Comparison of ENCODE assay signal across 8 mouse cellular contexts in the genomic region with DNA sequence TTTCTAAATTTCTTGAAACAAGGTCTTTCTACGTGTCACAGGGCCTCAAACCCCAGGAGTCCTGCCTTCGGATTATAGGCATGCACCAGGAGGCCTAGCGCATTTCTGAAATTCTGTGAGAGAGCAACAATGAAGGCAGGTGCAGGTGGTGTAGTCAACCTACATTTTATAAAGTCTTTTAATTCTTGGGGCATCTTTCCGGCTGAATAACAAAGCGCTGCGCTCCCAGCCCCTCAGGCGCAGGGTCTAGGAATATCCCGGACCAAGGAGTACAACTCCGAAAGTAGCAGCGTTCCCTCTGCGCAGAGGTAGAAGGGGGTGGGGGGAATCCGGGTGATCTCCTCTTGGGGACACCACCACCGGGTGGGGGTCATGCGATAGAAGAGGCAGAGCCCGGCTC. TPM values are rescaled to one million over a fixed set of nuclear protein-coding genes. Genes with fewer than 3 reads are reported as not detected.
DNase-seq lines count a peak whose midpoint lies in the region; ATAC-seq and TF ChIP-seq lines count a peak whose summit lies in the region.

No protein-coding gene starts in this region.

- H3K27me3 ChIP-seq in erythroblast, embryonic 14.5 days (ENCODE audit: control insufficient read depth) = peaks cover 27% of the 10 kb centered on the region
- no peaks in the 10 kb centered on the region for H3K27me3 ChIP-seq in thymus, adult 2 months (ENCODE audit: control insufficient read depth, insufficient read depth, low read length)
- H3K27me3 ChIP-seq in limb, embryonic 15.5 days = peaks cover 30% of the 10 kb centered on the region
- H3K27me3 ChIP-seq in stomach, embryonic 16.5 days (ENCODE audit: control insufficient read depth, insufficient read depth, low read length) = no peaks in the 10 kb centered on the region

- H3K9me3 ChIP-seq in erythroblast, embryonic 14.5 days (ENCODE audit: control insufficient read depth, low read length) = no peaks in the 10 kb centered on the region
- H3K9me3 ChIP-seq in limb, embryonic 15.5 days = no peaks in the 10 kb centered on the region
- H3K9me3 ChIP-seq in stomach, embryonic 16.5 days (replicated peaks; ENCODE audit: control insufficient read depth, low read length) = no peaks in the 10 kb centered on the region

- H3K36me3 ChIP-seq in erythroblast, embryonic 14.5 days (ENCODE audit: control insufficient read depth) = no peaks in the 10 kb centered on the region
- H3K36me3 ChIP-seq in thymus, adult 2 months (ENCODE audit: control insufficient read depth, insufficient read depth, low read length) = no peaks in the 10 kb centered on the region
- no peaks in the 10 kb centered on the region for H3K36me3 ChIP-seq in limb, embryonic 15.5 days
- H3K36me3 ChIP-seq in stomach, embryonic 16.5 days (ENCODE audit: control insufficient read depth, insufficient read depth, low read length) = no peaks in the 10 kb centered on the region

- TF ChIP-seq CTCF in thymus, adult 2 months (IDR thresholded peaks at IDR 0.05; ENCODE audit: borderline replicate concordance, control insufficient read depth, extremely low read depth, insufficient read depth, low read length, poor library complexity) = no peak

- H3K4me3 ChIP-seq in erythroblast, embryonic 14.5 days (replicated peaks) = peak overlapping the region; percentile 48
- peak overlapping the region; percentile 55 for H3K4me3 ChIP-seq in thymus, adult 2 months (ENCODE audit: control insufficient read depth, insufficient read depth, low read length)
- H3K4me3 ChIP-seq in limb, embryonic 15.5 days = peak overlapping the region; percentile 14; the same call in 1 of the 2 replicates
- H3K4me3 ChIP-seq in stomach, embryonic 16.5 days (replicated peaks; ENCODE audit: low read length) = peak overlapping the region; percentile 24

- no peak overlapping the region for H3K9ac ChIP-seq in limb, embryonic 15.5 days
- peak overlapping the region; percentile 19 for H3K9ac ChIP-seq in stomach, embryonic 16.5 days (ENCODE audit: low read length)

- 61% methylated on average over 15 of the region's 15 CpGs for WGBS in thymus, adult 2 months
- 12% methylated on average over 15 of the region's 15 CpGs for WGBS in limb, embryonic 15.5 days
- 23% methylated on average over 15 of the region's 15 CpGs for WGBS in stomach, embryonic 16.5 days

- no peak for TF ChIP-seq POLR2A in thymus, adult 2 months (IDR thresholded peaks at IDR 0.05; ENCODE audit: control insufficient read depth, extremely low read depth, insufficient read depth, low read length, poor library complexity)

- peak overlapping the region; percentile 39 for H3K4me2 ChIP-seq in limb, embryonic 15.5 days
- peak overlapping the region; percentile 47 for H3K4me2 ChIP-seq in stomach, embryonic 16.5 days (ENCODE audit: low read depth, low read length)

- ATAC-seq in erythroblast, adult 5-6 weeks (replicated peaks; ENCODE audit: low FRiP score, poor library complexity, severe bottlenecking) = no peak
- ATAC-seq in limb, embryonic 15.5 days (ENCODE audit: insufficient number of reproducible peaks, low FRiP score, low TSS enrichment, low read depth) = no peak
- ATAC-seq in stomach, embryonic 16.5 days (ENCODE audit: insufficient read depth, low FRiP score) = no peak

- no peak for DNase-seq in thymus, adult 2 months
- no peak for DNase-seq in thymus, adult 18-20 months
- DNase-seq in testis, postnatal 10 days (ENCODE audit: low spot score) = no peak
- no peak for DNase-seq in adrenal gland, postnatal 25 days

- peaks cover 17% of the 10 kb centered on the region for H3K4me1 ChIP-seq in erythroblast, embryonic 14.5 days (ENCODE audit: control insufficient read depth)
- H3K4me1 ChIP-seq in thymus, adult 2 months (replicated peaks; ENCODE audit: control insufficient read depth, insufficient read depth, low read length) = peaks cover 9% of the 10 kb centered on the region
- peaks cover 9% of the 10 kb centered on the region; the same call in 1 of the 2 replicates for H3K4me1 ChIP-seq in limb, embryonic 15.5 days
- H3K4me1 ChIP-seq in stomach, embryonic 16.5 days (ENCODE audit: control insufficient read depth, insufficient read depth, low read length) = 0 out of 2 replicates have a peak, but pooled peaks cover 5% of the 10 kb centered on the region

- no peak overlapping the region for H3K27ac ChIP-seq in thymus, adult 2 months (ENCODE audit: control insufficient read depth, insufficient read depth, low read length)
- H3K27ac ChIP-seq in limb, embryonic 15.5 days = no peak overlapping the region
- H3K27ac ChIP-seq in stomach, embryonic 16.5 days (ENCODE audit: low read length) = peak overlapping the region; percentile 48; the same call in 1 of the 2 replicates

RNA-seq across cellular contexts. Expression of a gene that starts 14.6 kb away (rescaled TPM):
- polyA plus RNA-seq in erythroblast, embryonic 14.5 days (2012) = not detected in 2 replicates
- total RNA-seq in erythroblast, adult 5-6 weeks (2015; ENCODE audit: low replicate concordance) = not detected in 2 replicates
- not detected in 2 replicates for total RNA-seq in erythroblast, adult 5-6 weeks (2017; ENCODE audit: low replicate concordance)
- polyA plus RNA-seq in thymus, adult 2 months (2012; rRNA removed) = 0.22 and 1.1 TPM in 2 replicates
- polyA plus RNA-seq in limb, embryonic 15.5 days (2015; fragmentation: Nextera tagmentation; extraction: Ambion mirVana) = 0.20 and 0.63 TPM in 2 replicates
- 0.06 TPM in 1 of 2 replicates, not detected in the other for polyA plus RNA-seq in stomach, embryonic 16.5 days (2015; fragmentation: Nextera tagmentation; extraction: Ambion mirVana)
- not detected in 2 replicates for total RNA-seq in adrenal gland, postnatal 25 days (2021)

RNA-seq across cellular contexts. Expression of a gene that starts 26.1 kb away (rescaled TPM):
- polyA plus RNA-seq in erythroblast, embryonic 14.5 days (2012) = not detected in 2 replicates
- total RNA-seq in erythroblast, adult 5-6 weeks (2015; ENCODE audit: low replicate concordance) = not detected in 2 replicates
- not detected in 2 replicates for total RNA-seq in erythroblast, adult 5-6 weeks (2017; ENCODE audit: low replicate concordance)
- polyA plus RNA-seq in thymus, adult 2 months (2012; rRNA removed) = 6.6 and 63.0 TPM in 2 replicates
- 28.2 and 98.7 TPM in 2 replicates for polyA plus RNA-seq in limb, embryonic 15.5 days (2015; fragmentation: Nextera tagmentation; extraction: Ambion mirVana)
- polyA plus RNA-seq in stomach, embryonic 16.5 days (2015; fragmentation: Nextera tagmentation; extraction: Ambion mirVana) = 4.4 and 30.9 TPM in 2 replicates
- 0.73 and 1.4 TPM in 2 replicates for total RNA-seq in adrenal gland, postnatal 25 days (2021)

RNA-seq across cellular contexts. Expression of a gene that starts 59.2 kb away (rescaled TPM):
- polyA plus RNA-seq in erythroblast, embryonic 14.5 days (2012) = 0.77 and 1.1 TPM in 2 replicates
- total RNA-seq in erythroblast, adult 5-6 weeks (2015; ENCODE audit: low replicate concordance) = 144 and 152 TPM in 2 replicates
- total RNA-seq in erythroblast, adult 5-6 weeks (2017; ENCODE audit: low replicate concordance) = 291 and 438 TPM in 2 replicates
- 28.4 and 37.9 TPM in 2 replicates for polyA plus RNA-seq in thymus, adult 2 months (2012; rRNA removed)
- 19.0 and 22.6 TPM in 2 replicates for polyA plus RNA-seq in limb, embryonic 15.5 days (2015; fragmentation: Nextera tagmentation; extraction: Ambion mirVana)
- 17.4 and 22.5 TPM in 2 replicates for polyA plus RNA-seq in stomach, embryonic 16.5 days (2015; fragmentation: Nextera tagmentation; extraction: Ambion mirVana)
- total RNA-seq in adrenal gland, postnatal 25 days (2021) = 90.8 and 92.9 TPM in 2 replicates
